Mouse (Mus musculus) testis, adult 2 months (tissue): ENCODE measurements at regions not wholly inside any gene's neighbourhood (a gene's known extent, or its start where the extent isn't known, plus 50 kb on each side); places are given as distances from the start of the nearest gene placed in this dataset.

ENCODE experiments used
- H3K27ac ChIP-seq: fragments of 200-500 bp; 2 replicates; pipeline ENCODE4 v1.5.1; 2012; ENCODE audit warnings: low read depth, low read length; ENCODE audit not compliant: control insufficient read depth, insufficient read depth
- H3K27me3 ChIP-seq: fragments of 200-500 bp; 2 replicates; pipeline ENCODE4 v1.6.1; 2012; ENCODE audit warnings: mild to moderate bottlenecking, low read length, moderate library complexity; ENCODE audit not compliant: control insufficient read depth, insufficient read depth
- H3K36me3 ChIP-seq: fragments of 200-500 bp; 2 replicates; pipeline ENCODE4 v1.6.1; 2012; ENCODE audit warnings: mild to moderate bottlenecking, low read length; ENCODE audit not compliant: control insufficient read depth, insufficient read depth
- H3K4me1 ChIP-seq: fragments of 200-500 bp; 2 replicates; pipeline ENCODE4 v1.6.1; 2012; ENCODE audit warnings: low read length; ENCODE audit not compliant: control insufficient read depth, insufficient read depth
- H3K4me3 ChIP-seq: fragments of 200-500 bp; 2 replicates; pipeline ENCODE4 v1.5.1; 2012; ENCODE audit warnings: low read depth, mild to moderate bottlenecking, low read length, moderate library complexity, mixed read lengths; ENCODE audit not compliant: control insufficient read depth
- CTCF ChIP-seq: fragments of 200-500 bp; IDR thresholded peaks from 2 replicates; pipeline ENCODE4 v1.5.1; 2012; ENCODE audit warnings: low read depth, mild to moderate bottlenecking, inconsistent platforms, low read length, moderate library complexity; ENCODE audit not compliant: control insufficient read depth, insufficient read depth, insufficient replicate concordance
- POLR2A ChIP-seq: fragments of 200-500 bp; IDR thresholded peaks from 2 replicates; pipeline ENCODE4 v1.6.1; 2012; ENCODE audit warnings: low read depth, mild to moderate bottlenecking, inconsistent platforms, low read length, moderate library complexity; ENCODE audit not compliant: control insufficient read depth

DNA sequence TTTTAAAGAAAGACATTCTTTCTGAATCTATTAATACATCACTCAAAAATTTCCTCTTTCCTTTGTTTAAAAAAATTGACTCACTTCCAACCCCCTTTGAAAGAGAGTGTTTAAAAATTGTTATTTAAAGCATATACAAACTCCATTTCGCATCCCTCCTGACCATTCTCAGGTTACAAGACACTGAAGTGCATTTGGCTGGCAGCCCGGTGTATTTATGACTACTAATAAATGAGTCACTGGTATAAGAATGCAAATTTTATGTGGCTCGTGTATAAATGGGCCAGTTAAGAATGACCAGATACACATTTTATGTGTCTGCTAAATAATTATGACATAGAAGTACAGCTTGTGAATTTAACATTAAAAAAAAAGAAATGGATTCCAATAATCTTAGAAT lies 138.8 kb upstream of the Rarb start:
- Histone ChIP-seq H3K27ac (no peak overlapping the region), H3K4me3 (no peak overlapping the region), H3K27me3 (no peaks in the 10 kb centered on the region), H3K4me1 (no peaks in the 10 kb centered on the region), H3K36me3 (no peaks in the 10 kb centered on the region)
- TF ChIP-seq CTCF (no peak), POLR2A (no peak)

GRCm38 (mm10) chr14:16954511-16955443 lies 135.8 kb upstream of the Rarb start:
- H3K27ac ChIP-seq, result no peak overlapping the region
- no peak for TF ChIP-seq CTCF
- no peak for TF ChIP-seq POLR2A
- no peaks in the 10 kb centered on the region for H3K4me1 ChIP-seq
- H3K4me3 ChIP-seq, result no peak overlapping the region
- H3K36me3 ChIP-seq, result no peaks in the 10 kb centered on the region
- H3K27me3 ChIP-seq, result no peaks in the 10 kb centered on the region

DNA sequence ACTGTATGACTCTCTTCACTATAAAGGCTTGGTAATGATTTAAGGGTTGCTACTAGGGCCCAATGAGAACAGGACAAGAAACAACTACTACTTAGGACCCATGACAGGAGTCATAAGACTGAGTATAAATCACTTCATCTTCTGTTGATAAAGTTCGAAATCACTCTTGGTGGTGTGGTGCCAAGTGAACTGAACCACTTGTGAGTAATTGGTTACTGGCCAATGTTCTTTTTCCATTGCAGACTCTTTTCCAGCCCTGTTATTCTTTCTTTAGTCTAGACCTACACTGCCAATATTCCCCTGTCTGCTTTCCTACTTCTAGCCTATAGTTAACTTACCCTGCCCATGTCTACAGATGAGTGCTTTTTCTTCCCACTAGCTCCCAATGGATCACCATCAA lies 129.8 kb upstream of the Rarb start:
- no peaks in the 10 kb centered on the region for H3K36me3 ChIP-seq
- no peaks in the 10 kb centered on the region for H3K4me1 ChIP-seq
- TF ChIP-seq CTCF (no peak), POLR2A (no peak)
- H3K4me3 ChIP-seq, result no peak overlapping the region
- no peak overlapping the region for H3K27ac ChIP-seq
- H3K27me3 ChIP-seq, result no peaks in the 10 kb centered on the region

DNA sequence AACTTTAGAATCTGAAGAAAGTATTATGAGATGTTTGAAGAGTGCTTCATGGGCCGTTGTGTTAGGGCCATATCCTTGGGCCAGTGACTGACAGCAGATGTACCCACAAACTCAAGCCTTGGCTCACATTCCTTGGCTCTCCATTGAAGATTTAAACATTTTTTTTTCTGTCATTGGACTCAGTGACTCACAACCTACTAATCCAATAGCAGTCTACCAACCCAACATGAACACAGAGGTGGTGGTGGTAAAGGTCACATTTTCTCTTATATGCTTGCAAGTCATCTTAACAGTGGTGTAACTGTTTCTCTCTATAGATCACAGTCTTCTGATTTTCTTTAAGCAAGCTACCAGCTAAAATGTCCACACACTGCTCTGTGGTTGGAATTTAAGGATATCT lies 125.5 kb upstream of the Rarb start:
- no peak for TF ChIP-seq POLR2A
- no peak for TF ChIP-seq CTCF
- Histone ChIP-seq H3K36me3 (no peaks in the 10 kb centered on the region), H3K27me3 (no peaks in the 10 kb centered on the region), H3K4me3 (no peak overlapping the region), H3K27ac (no peak overlapping the region), H3K4me1 (no peaks in the 10 kb centered on the region)

GRCm38 (mm10) chr14:16943531-16943930 lies 124.6 kb upstream of the Rarb start:
- Histone ChIP-seq H3K4me3 (no peak overlapping the region), H3K27ac (no peak overlapping the region), H3K36me3 (no peaks in the 10 kb centered on the region), H3K27me3 (no peaks in the 10 kb centered on the region), H3K4me1 (no peaks in the 10 kb centered on the region)
- no peak for TF ChIP-seq POLR2A
- no peak for TF ChIP-seq CTCF

DNA sequence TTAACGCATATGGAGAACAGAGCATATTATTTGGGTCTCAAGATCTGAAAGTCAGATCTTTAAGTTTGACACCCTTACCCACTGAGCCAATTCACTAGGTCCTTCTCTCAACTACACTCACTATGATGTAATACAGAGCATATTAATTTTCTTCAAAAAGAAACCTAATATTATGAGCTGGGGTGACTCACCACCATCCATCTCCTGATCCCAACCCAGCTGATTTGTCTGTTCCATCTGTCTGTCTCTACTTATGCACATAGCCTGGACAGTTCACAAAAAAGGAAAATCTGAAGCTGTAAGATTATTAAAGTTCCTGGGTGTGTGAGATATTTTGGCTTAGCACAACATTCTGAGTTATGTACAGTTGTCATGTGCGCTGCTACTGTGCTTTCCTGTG lies 108.2 kb upstream of the Rarb start:
- Histone ChIP-seq H3K27ac (no peak overlapping the region), H3K36me3 (no peaks in the 10 kb centered on the region), H3K27me3 (no peaks in the 10 kb centered on the region), H3K4me1 (no peaks in the 10 kb centered on the region), H3K4me3 (no peak overlapping the region)
- TF ChIP-seq CTCF, result no peak
- TF ChIP-seq POLR2A, result no peak

GRCm38 (mm10) chr14:16901534-16902147 lies 82.7 kb upstream of the Rarb start:
- Histone ChIP-seq H3K4me1 (no peaks in the 10 kb centered on the region), H3K27ac (no peak overlapping the region), H3K27me3 (no peaks in the 10 kb centered on the region), H3K4me3 (no peak overlapping the region), H3K36me3 (no peaks in the 10 kb centered on the region)
- TF ChIP-seq POLR2A (no peak), CTCF (no peak)
